Mouse (Mus musculus) skeletal muscle tissue, adult 2 months (tissue): ENCODE measurements around the gene Jaml.

ENCODE experiments used
- DNase-seq: peaks from one replicate; pipeline ENCODE4 v3.0.0-alpha.2; 2012; ENCODE audit warnings: low read depth, low spot score

Gene Jaml

DNA sequence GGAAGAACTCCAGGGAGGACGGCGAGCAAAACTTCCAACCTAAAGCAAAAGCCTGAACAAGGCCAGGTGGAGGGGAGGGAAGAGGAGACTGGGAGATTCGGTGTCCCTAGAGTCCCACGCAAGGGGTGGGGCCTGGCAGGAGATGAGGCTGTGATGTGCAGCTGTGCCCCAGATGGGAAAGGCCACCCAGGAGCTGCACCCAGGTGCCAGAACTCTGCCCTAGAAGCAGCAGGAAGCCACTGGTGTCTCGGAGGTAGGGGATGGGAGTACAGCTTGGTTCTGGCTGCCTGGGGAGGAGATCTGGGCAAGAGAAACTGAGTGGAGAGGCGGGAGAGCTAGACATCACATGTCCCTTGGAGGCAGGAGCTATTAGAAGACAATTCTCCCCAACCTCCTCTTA, 42.0 kb downstream of the Jaml start:
- no peak for DNase-seq

DNA sequence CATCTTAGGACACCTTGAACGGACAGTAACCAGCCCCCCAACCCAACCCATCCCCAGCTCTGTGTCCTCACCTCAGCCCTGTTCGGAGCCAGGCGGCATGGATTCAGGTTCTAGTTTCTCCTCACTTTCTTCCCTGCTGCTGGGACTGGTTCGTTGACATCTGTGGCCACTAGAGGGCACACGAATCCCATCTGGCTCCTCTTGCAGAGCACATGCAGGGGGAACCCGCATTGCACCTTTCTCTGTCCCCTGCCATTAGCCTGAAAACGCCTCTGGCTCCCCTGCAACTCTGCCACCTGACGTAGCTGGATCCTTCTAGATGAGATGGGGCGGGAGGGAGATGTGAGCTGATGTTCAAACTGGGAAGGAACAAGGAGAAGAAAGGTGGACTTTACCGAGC, 42.8 kb downstream of the Jaml start:
- DNase-seq: peak; percentile 66

DNA sequence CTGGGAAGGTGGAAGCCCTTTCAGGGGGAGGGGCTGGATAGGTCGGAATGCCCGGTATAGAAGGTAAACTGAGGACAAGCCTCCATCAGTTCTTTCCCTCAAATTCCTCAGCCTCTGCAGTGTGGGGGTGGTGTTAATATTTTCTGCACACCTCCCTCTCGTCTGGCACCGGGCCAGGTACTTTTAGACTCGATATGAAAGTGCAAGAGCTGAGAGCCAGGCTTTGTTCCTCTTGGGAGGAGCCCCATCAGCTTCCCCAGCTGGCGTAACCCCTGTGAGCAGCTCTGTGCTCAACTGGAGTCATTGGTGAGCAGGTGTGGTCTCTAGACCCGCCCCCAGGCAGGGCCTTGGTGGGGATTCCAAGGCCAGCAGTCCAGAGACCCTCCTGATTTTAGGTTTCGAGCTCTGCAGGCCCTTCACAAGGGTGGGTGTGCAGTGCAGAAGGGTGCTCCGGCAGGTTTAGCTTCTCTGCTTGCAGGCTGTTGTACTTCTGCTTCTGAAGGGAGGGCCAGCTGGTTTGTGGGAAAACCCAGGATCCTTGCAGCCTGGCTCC, 43.3 kb downstream of the Jaml start:
- DNase-seq: no peak

DNA sequence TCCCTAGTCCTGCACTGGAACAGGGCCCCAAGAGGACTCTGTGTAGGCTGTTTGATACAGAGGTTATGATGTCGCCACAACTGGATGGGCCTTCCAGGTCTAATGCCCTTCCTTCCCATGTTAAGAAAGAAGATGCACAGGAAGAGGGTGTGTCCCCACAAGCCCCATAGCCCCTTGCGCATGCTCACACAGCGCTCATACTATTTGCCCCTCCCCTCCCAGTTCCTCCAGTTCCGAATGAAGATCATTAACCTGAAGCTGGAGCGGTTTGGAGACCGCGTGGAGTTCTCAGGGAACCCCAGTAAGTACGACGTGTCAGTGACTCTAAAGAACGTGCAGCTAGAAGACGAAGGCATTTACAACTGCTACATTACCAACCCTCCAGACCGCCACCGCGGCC, 46.2 kb downstream of the Jaml start:
- DNase-seq: no peak

DNA sequence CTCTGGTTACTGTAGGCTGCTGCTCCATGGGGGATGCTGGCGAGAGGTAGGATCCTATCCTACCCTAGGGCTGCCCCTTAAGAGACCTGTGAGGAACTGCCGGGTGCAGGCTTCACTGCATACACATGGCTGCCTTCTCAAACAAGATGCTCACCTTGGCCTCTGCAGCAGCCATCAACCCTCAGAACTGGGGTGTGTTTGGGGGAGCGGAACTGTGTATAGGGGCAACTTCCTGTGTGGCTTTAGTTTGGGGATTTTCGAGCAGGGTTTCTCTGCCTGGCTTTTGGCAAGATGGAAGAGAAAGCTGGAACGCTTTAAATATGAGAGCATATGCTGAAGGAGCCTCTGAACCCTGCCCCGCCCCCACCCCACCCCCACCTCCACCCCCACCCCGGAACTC, 48.0 kb downstream of the Jaml start:
- DNase-seq: no peak

DNA sequence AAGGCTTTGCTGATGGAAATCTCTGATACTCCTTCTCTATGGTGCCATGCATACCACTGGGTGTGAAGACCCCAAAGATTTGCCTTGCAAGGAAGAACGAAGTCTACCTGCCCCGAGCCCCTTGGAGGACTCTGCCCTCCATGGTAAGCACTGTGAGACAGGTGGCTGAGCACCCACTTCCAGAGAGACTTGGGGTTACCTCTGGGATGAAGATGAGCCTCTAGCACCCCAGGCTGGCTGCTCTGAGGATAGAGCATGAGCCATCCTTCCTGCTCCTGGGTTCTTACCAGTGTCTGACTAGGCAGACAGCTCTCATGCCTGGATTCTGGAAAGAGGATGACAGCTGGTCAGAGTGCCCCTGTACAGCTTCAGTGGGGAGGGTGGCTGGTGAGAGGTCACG, 51.1 kb downstream of the Jaml start:
- no peak for DNase-seq

DNA sequence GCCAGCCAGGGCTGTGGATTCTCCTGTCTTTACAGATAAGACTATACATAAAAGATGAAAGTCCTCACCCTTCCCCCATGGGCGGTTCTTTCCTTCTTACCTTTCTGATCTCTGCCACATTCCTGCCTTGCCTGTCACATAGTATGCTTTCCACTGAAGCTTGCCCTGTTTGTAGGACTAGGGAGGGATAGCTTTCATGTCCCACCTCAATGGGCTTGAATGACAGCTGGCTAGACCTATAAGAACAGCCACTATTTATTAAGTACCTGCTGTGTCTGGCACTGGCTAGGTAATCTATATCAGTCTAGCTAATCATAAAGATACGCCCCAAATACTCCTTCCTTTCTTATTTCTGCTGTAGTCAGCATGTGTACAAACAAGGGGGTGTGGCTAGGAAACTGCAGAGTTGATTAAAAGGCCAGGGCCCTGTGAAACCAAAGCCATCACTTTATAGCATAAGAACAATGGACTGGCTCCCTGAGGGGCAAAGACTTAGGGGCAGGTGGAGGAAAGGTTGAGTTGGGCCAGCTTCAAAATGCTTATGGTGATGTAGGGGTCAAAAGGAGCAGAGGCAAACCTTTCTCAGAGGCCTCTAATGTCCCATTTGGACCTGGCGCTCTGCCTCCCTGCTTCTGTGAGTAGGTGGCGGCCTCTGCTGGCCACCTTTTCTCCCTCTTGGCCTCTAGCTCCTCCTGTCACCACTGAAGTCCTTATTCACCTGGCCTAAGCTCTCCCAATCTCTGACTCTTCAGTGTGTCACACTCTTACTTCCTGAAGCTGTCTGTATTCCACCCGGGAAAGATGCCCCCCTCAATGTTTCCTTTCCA, 54.7 kb downstream of the Jaml start:
- peak; percentile 70 for DNase-seq

DNA sequence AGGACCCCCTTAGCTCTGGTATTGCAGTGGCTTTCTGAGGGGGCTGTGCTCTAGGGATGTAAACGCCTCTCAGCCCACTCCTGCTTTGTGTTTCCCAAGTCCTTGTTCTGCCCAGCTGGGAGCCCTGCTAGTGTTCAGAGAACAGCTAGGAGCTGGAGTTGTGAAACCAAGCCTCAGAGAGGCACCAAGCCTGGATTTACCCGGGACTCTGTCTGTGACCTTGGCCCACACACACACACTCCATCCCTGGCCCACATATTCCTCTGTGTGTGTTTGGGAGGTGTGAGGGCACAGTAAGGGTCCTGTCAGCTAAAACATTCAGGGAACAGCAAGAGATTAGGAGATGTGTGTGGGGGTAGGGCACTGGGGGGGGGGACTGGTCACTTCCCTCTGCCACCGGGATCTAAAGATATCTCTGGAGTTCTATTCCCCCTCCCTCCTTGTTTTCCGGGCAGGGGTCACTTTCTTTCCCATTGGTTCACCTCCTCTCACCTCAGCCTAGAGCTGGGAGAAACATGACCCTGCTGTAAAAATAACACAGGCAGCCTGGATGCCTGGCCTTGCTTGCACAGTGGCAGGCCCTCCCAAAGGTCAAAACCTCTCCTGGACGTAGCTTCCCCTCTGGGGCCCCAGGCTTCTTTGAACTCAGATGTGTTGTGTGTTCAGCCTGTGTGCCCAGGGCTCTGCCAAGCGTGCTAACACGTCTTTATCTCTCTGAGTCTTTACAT, 57.6 kb downstream of the Jaml start:
- DNase-seq: peak; percentile 87

DNA sequence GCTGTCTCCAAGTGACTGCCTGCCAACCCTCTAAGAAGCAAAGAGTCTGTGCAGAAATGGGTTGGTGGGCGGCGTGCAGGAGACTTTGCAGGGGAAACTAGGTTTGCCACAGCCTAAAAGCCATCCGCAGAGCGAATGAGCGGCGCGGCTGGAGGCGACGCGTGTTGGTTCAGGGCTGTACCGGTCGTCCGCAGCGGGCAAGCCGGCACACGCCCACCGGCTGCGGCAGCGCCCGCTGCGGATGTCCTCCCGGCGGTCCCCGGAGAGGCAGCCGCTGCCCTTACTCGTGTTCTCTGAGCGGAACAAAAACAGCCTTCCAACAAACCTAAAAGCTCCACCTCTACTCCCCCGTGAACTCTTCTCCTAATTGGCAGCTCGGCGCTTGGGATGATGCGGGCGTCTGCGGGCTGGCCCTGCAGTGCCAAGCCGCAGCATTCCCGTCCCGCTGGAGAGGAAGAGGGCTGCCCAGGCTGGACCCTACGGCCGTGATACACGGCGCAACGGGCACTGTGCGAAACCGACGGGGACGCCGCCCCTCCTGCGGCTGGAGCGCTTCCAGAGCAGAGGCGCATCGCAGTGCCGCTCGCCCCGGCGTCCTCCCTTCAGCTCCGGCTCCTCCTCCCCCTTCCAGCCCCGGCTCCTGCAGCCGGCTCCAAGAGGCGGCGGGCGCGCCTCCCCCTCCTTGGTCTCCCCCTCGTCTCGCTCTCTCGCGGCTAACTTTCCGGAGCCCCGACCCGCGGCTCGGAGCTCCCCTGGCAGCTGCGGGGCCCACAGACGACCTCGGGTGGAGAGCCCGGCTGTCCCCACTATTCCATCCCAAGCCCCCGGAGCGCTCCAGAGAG, 59.4 kb downstream of the Jaml start, which contains the start of gene Scn4b:
Scn4b (plus strand) TSS at position 205 of the 842 bp plus-strand sequence.
- DNase-seq: peak; percentile 82

DNA sequence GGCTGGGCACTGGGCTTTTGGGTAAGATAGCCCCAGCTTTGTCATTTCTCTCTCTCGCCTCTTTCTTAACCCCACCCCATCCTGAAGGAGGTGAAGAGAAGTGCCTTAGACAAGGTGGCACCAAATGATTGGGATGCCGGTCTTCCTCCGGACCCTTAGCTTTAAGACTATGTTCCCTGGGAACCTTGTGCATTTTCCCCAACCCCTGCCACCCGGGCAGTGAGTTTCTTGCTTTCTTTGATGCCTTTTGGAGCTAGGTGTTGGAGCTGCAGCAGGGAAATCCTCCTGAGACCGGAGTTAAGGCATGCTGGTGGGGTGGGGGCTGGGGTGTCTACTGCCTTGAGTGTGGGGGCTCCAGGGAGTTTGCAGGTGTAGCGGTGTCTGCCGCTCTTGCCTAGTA, 60.1 kb downstream of the Jaml start:
- no peak for DNase-seq

DNA sequence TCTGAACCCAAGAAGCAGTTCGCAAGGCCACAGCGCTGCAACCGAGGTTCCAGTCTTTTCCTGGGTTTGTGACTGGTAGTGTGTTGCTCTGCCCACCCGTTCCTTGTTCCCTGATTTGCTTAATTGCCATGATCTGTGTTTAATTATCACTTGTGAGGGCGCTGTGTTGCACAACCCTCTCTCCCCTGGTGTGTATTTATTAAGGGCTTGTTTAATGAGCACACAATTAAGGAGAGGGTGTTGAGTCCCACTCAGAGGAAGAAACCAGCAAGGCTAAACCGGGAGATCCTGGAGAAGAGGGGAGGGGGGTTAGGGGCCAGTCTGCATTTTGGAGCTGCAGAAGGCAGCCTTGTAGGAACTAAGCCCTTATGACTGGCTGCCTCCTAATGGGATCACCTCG, 62.0 kb downstream of the Jaml start:
- DNase-seq: no peak

DNA sequence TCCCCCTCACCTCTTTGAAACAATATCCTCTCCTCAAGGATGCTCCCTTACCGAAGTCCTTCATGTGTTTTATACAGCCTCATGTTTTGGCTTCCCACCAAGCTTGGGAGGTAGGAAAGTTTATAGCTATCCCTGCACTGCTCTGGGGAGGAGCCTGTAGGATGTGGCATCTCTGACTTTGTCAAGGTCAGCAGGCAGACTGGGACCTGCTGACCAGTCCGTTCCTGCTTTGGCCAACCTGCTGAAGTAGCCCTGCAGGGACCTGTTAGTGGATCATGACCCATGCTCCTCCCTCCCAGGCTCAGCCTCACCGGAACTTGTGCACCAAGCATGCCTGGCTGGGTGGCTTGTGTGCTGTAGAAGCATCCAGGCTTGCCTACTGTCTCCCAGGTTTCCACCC, 63.7 kb downstream of the Jaml start:
- peak; percentile 82 for DNase-seq

DNA sequence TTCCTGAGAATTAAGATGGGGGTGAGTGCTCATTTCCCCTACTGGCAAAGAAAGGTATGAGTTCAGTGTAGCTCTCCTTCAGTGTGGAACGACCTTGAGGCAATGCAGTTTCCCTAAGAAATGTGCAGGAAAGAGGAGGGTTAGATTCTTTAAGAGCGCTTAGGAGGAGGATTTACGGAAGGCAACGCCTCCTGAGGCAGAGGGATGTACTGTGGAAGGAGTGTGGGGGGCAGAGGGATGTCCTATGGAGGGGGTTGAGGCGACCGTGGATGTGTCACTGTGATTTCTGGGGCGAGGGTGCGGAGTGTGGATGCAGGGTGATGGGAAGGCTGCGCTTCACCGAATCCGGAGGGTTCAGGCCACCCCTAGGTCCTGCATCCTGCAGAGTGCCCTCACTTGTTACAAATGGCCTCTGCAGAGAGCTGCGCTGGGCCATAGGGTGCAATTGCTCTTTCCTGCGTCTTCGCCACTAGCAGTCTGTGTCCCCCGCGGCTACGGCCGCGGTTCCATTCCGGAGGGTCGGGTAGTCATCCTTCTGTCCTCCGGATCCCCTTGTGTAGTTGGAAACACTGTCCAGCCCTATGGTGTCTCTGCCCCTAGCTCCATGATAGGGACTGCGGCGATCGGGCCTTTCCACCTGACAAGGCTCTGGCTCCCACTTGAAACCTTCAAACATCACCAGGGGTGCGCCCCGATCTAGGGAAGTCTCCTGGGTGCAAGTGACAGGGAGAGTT, 66.7 kb downstream of the Jaml start:
- no peak for DNase-seq

DNA sequence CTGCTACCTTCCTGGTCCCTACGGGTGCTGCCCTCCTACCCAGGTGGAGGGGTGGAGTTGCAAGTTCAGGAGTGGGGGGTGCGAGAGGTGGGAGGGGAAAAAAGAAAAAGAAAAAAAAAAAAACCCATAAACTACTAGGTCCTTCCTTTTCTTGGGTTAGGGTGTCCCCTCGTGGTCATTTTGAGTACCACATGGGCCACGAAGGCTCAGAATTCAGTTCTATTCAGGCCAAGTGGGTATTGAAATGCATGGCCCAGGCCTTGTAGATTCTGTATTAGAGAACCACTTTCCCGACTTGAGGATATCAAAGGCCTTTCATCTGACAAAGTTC, 67.2 kb downstream of the Jaml start:
- DNase-seq: no peak

DNA sequence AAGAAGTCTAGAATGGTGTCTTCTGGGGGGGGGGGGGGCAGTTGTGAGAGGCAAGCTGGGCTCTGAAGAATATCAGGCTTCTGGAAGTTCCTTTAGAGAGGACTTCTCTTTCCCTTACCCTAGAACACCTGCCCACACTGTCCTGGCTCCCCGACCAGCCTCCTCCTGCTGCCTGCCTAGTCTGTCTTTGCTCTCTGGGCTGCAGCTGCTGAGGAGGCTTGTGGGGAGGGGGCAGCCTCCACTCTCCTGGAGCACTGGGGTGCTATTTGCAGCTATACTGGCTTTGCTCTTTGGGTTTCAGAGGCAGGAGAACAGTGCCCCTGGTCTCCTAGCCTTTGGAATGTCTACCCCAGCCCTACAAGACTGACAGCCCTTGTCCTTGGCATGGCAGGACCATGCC, 72.0 kb downstream of the Jaml start:
- no peak for DNase-seq

DNA sequence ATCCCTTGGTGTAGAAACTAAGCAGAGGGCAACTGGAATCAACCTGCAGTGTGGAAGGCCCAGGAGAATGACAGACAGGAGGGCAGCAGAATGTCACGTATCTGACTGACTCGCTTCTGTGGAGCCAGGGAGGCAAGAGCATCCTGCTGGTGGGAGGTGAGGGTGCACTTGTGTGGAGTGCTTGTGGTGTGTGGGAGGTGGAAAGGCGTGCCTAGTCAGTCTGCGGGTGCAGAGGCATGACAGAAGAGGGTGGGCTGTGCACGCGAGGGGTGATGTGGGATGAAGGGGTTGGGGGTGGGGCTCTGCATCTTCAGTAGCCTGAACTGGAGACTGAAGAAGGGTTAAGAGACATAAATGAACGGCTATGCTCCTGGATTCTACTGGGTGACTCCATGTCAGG, 74.4 kb downstream of the Jaml start:
- no peak for DNase-seq
